In genomic region chr4:120687282-120687681, GRCm38 (mm10) we compare ENCODE assay signal across 20 mouse cellular contexts. TPM values are rescaled to one million over a fixed set of nuclear protein-coding genes. Genes with fewer than 3 reads are reported as not detected.
DNase-seq lines count a peak whose midpoint lies in the region; ATAC-seq and TF ChIP-seq lines count a peak whose summit lies in the region.
"Had no signal": no experiment of that assay in that cellular context is flagged by ENCODE, and none has a peak within 500 bp of the region (broad histone marks: within the 10 kb centered on the region; RNA-seq: fewer than 3 reads in every experiment).

No protein-coding gene starts in this region.

- TF ChIP-seq CTCF in hindbrain, postnatal 0 days (IDR thresholded peaks at IDR 0.05; ENCODE audit: low read depth) = no peak
- TF ChIP-seq CTCF in lung, embryonic 14.5 days (IDR thresholded peaks at IDR 0.05; ENCODE audit: low read depth) = no peak
- no peak for TF ChIP-seq CTCF in lung, adult 2 months (IDR thresholded peaks at IDR 0.05; ENCODE audit: insufficient read depth, low read length)

- no peak for TF ChIP-seq POLR2A in lung, adult 2 months (IDR thresholded peaks at IDR 0.05; ENCODE audit: borderline replicate concordance, extremely low read depth, low read depth, low read length)

- H3K4me3 ChIP-seq in hindbrain, embryonic 11.5 days (ENCODE audit: low read depth, low read length) = no peak overlapping the region
- no peak overlapping the region for H3K4me3 ChIP-seq in hindbrain, postnatal 0 days (ENCODE audit: low read length)
- H3K4me3 ChIP-seq in lung, embryonic 14.5 days (ENCODE audit: low read depth, low read length) = no peak overlapping the region
- no peak overlapping the region for H3K4me3 ChIP-seq in lung, adult 2 months (replicated peaks; ENCODE audit: extremely low read depth, low read depth, low read length)
- H3K4me3 ChIP-seq in hindbrain, embryonic 14.5 days (replicated peaks; ENCODE audit: low read length) = no peak overlapping the region
- H3K4me3 ChIP-seq: embryonic facial prominence, embryonic 15.5 days; erythroblast, embryonic 14.5 days; forebrain, embryonic 10.5 days; heart, embryonic 10.5 days had no signal

- WGBS in hindbrain, embryonic 11.5 days = 45% methylated on average over 6 of the region's 6 CpGs
- 33% methylated on average over 6 of the region's 6 CpGs for WGBS in hindbrain, postnatal 0 days
- WGBS in lung, embryonic 14.5 days = 41% methylated on average over 6 of the region's 6 CpGs
- WGBS in lung, adult 2 months = 49% methylated on average over 6 of the region's 6 CpGs
- 24% methylated on average over 6 of the region's 6 CpGs for WGBS in hindbrain, embryonic 14.5 days

- H3K4me2 ChIP-seq in hindbrain, embryonic 11.5 days (replicated peaks; ENCODE audit: low read depth, low read length) = no peak overlapping the region
- no peak overlapping the region for H3K4me2 ChIP-seq in hindbrain, postnatal 0 days (ENCODE audit: low read depth, low read length)
- no peak overlapping the region for H3K4me2 ChIP-seq in lung, embryonic 14.5 days
- no peak overlapping the region for H3K4me2 ChIP-seq in hindbrain, embryonic 14.5 days (replicated peaks)
- H3K4me2 ChIP-seq: embryonic facial prominence, embryonic 15.5 days had no signal

- DNase-seq in hindbrain, embryonic 11.5 days (ENCODE audit: low spot score) = peak; percentile 34
- DNase-seq in hindbrain, postnatal 0 days (ENCODE audit: low spot score) = no peak
- DNase-seq in lung, embryonic 14.5 days = no peak
- no peak for DNase-seq in lung, adult 2 months
- peak; percentile 8 for DNase-seq in MN1 (ENCODE audit: low spot score)
- DNase-seq in hindbrain, embryonic 14.5 days (ENCODE audit: low spot score) = no peak
- DNase-seq in layer of hippocampus, postnatal 25 days (ENCODE audit: extremely low spot score in 1 of 2, low spot score in 1 of 2) = no peak
- DNase-seq: adrenal gland, adult 8-10 months; adrenal gland, postnatal 36 days; cerebellum, adult 2 months; cerebellum, postnatal 14 days; heart, adult 18-20 months; heart, postnatal 10 days; heart, postnatal 4 days had no signal

- no peak overlapping the region for H3K9ac ChIP-seq in hindbrain, embryonic 11.5 days (ENCODE audit: low read depth, low read length)
- no peak overlapping the region for H3K9ac ChIP-seq in hindbrain, postnatal 0 days (replicated peaks; ENCODE audit: low read length)
- H3K9ac ChIP-seq in lung, embryonic 14.5 days = no peak overlapping the region
- no peak overlapping the region for H3K9ac ChIP-seq in hindbrain, embryonic 14.5 days
- H3K9ac ChIP-seq: embryonic facial prominence, embryonic 15.5 days had no signal

- H3K36me3 ChIP-seq in hindbrain, embryonic 11.5 days (ENCODE audit: control insufficient read depth, insufficient read depth, low read length) = no peaks in the 10 kb centered on the region
- H3K36me3 ChIP-seq in hindbrain, postnatal 0 days (ENCODE audit: insufficient read depth, low read length) = no peaks in the 10 kb centered on the region
- no peaks in the 10 kb centered on the region for H3K36me3 ChIP-seq in lung, embryonic 14.5 days (ENCODE audit: insufficient read depth)
- no peaks in the 10 kb centered on the region for H3K36me3 ChIP-seq in hindbrain, embryonic 14.5 days (replicated peaks; ENCODE audit: control insufficient read depth, insufficient read depth)
- H3K36me3 ChIP-seq: embryonic facial prominence, embryonic 15.5 days; forebrain, embryonic 10.5 days; heart, embryonic 10.5 days had no signal

- peak; percentile 25; the same call in 1 of the 2 replicates for ATAC-seq in hindbrain, embryonic 11.5 days (ENCODE audit: low FRiP score)
- no peak for ATAC-seq in hindbrain, postnatal 0 days
- ATAC-seq in lung, embryonic 14.5 days (ENCODE audit: insufficient read depth) = peak; percentile 14; the same call in 1 of the 2 replicates
- 0 out of 2 replicates have a peak, but pooled peaks have one; percentile 27 for ATAC-seq in hindbrain, embryonic 14.5 days (ENCODE audit: low FRiP score)
- ATAC-seq: forebrain, embryonic 14.5 days; intestine, embryonic 16.5 days had no signal

- H3K27me3 ChIP-seq in hindbrain, embryonic 11.5 days (ENCODE audit: control insufficient read depth, insufficient read depth, low read length) = no peaks in the 10 kb centered on the region
- no peaks in the 10 kb centered on the region for H3K27me3 ChIP-seq in hindbrain, postnatal 0 days (ENCODE audit: insufficient read depth, low read length)
- H3K27me3 ChIP-seq in lung, embryonic 14.5 days (ENCODE audit: insufficient read depth, low read length) = no peaks in the 10 kb centered on the region
- H3K27me3 ChIP-seq in hindbrain, embryonic 14.5 days (ENCODE audit: control insufficient read depth, insufficient read depth, low read length) = no peaks in the 10 kb centered on the region
- H3K27me3 ChIP-seq: embryonic facial prominence, embryonic 15.5 days had no signal

- H3K9me3 ChIP-seq in hindbrain, embryonic 11.5 days (ENCODE audit: control insufficient read depth, low read length) = no peaks in the 10 kb centered on the region
- no peaks in the 10 kb centered on the region for H3K9me3 ChIP-seq in hindbrain, postnatal 0 days (ENCODE audit: low read length)
- no peaks in the 10 kb centered on the region for H3K9me3 ChIP-seq in lung, embryonic 14.5 days (ENCODE audit: low read depth, low read length)
- H3K9me3 ChIP-seq in hindbrain, embryonic 14.5 days (ENCODE audit: control insufficient read depth, low read length) = no peaks in the 10 kb centered on the region
- H3K9me3 ChIP-seq: embryonic facial prominence, embryonic 15.5 days; forebrain, embryonic 10.5 days; heart, embryonic 10.5 days had no signal

- no peaks in the 10 kb centered on the region for H3K4me1 ChIP-seq in hindbrain, embryonic 11.5 days (replicated peaks; ENCODE audit: control insufficient read depth, insufficient read depth, low read length)
- no peaks in the 10 kb centered on the region for H3K4me1 ChIP-seq in hindbrain, postnatal 0 days (ENCODE audit: insufficient read depth, low read length)
- H3K4me1 ChIP-seq in lung, embryonic 14.5 days (ENCODE audit: insufficient read depth) = no peaks in the 10 kb centered on the region
- no peaks in the 10 kb centered on the region for H3K4me1 ChIP-seq in lung, adult 2 months (ENCODE audit: control insufficient read depth, insufficient read depth, low read length)
- 0 out of 2 replicates have a peak, but pooled peaks cover 4% of the 10 kb centered on the region for H3K4me1 ChIP-seq in hindbrain, embryonic 14.5 days (replicated peaks; ENCODE audit: control insufficient read depth, insufficient read depth, low read length)
- H3K4me1 ChIP-seq: embryonic facial prominence, embryonic 15.5 days had no signal

- no peak overlapping the region for H3K27ac ChIP-seq in hindbrain, embryonic 11.5 days (ENCODE audit: low read depth, low read length)
- no peak overlapping the region for H3K27ac ChIP-seq in hindbrain, postnatal 0 days
- H3K27ac ChIP-seq in lung, embryonic 14.5 days (ENCODE audit: low read depth) = no peak overlapping the region
- no peak overlapping the region for H3K27ac ChIP-seq in hindbrain, embryonic 14.5 days
- H3K27ac ChIP-seq: embryonic facial prominence, embryonic 15.5 days; forebrain, embryonic 10.5 days; heart, embryonic 10.5 days had no signal

RNA-seq across cellular contexts. Expression of gene Cited4, which starts 20.9 kb away (rescaled TPM):
- 6.9 and 7.8 TPM in 2 replicates for polyA plus RNA-seq in hindbrain, embryonic 11.5 days (2014; fragmentation: Nextera tagmentation; extraction: Ambion mirVana)
- total RNA-seq in hindbrain, postnatal 0 days (2014; rRNA removed) = 11.1 and 11.7 TPM in 2 replicates
- polyA plus RNA-seq in hindbrain, postnatal 0 days (2015; fragmentation: Nextera tagmentation; extraction: Ambion mirVana) = 5.3 and 5.4 TPM in 2 replicates
- polyA plus RNA-seq in lung, embryonic 14.5 days (2014; fragmentation: Nextera tagmentation; extraction: Ambion mirVana) = 1.6 and 2.3 TPM in 2 replicates
- 5.8 and 9.3 TPM in 2 replicates for polyA plus RNA-seq in lung, adult 2 months (2012; rRNA removed)
- polyA plus RNA-seq in hindbrain, embryonic 14.5 days (2014; fragmentation: Nextera tagmentation; extraction: Ambion mirVana) = 0.72 and 1.9 TPM in 2 replicates
- 1 to 10 TPM; 1.8 to 2.8 TPM for total RNA-seq in layer of hippocampus, postnatal 25 days (2021)

Comparison
In these comparisons a context has a peak if more than half of its experiments do, and no peak if none do; other contexts are left out.
1. DNase-seq: peak in hindbrain, embryonic 11.5 days (single experiment) and MN1 (single experiment); none in hindbrain, postnatal 0 days (single experiment), lung, embryonic 14.5 days (single experiment), lung, adult 2 months (single experiment), hindbrain, embryonic 14.5 days (single experiment) and layer of hippocampus, postnatal 25 days (0 of 2).